Mouse (Mus musculus) hindbrain, embryonic 11.5 days (tissue): ENCODE measurements around the gene Cyp2w1. TPM values are rescaled to one million over a fixed set of nuclear protein-coding genes. Genes with fewer than 3 reads are reported as not detected.

Experiments
- ATAC-seq: fragments of 200-750 bp; cut with Nextera tagmentation; 2 replicates; pipeline ENCODE4 v1.8.0; 2017; ENCODE audit warnings: mild to moderate bottlenecking, moderate TSS enrichment, moderate library complexity; ENCODE audit not compliant: low FRiP score
- DNase-seq: peaks from one replicate; pipeline ENCODE4 v3.0.0-alpha.2; 2015; ENCODE audit warnings: low spot score
- H3K27ac ChIP-seq: fragments of 300-500 bp; sonication (generic); 2 replicates; pipeline ENCODE4 v1.5.1; 2014; ENCODE audit warnings: mild to moderate bottlenecking, low read depth, low read length
- H3K27me3 ChIP-seq: fragments of 300-500 bp; sonication (generic); 2 replicates; pipeline ENCODE4 v1.6.1; 2014; ENCODE audit warnings: mild to moderate bottlenecking, low read length, moderate library complexity, mixed read lengths; ENCODE audit not compliant: control insufficient read depth, insufficient read depth
- H3K36me3 ChIP-seq: fragments of 300-500 bp; sonication (generic); 2 replicates; pipeline ENCODE4 v1.6.1; 2014; ENCODE audit warnings: mild to moderate bottlenecking, low read length, moderate library complexity, mixed read lengths; ENCODE audit not compliant: control insufficient read depth, insufficient read depth
- H3K4me1 ChIP-seq: fragments of 300-500 bp; sonication (generic); replicated peaks from 2 replicates; pipeline ENCODE4 v1.6.1; 2014; ENCODE audit warnings: low read length, mixed read lengths; ENCODE audit not compliant: control insufficient read depth, insufficient read depth
- H3K4me2 ChIP-seq: fragments of 300-500 bp; sonication (generic); replicated peaks from 2 replicates; pipeline ENCODE4 v1.6.1; 2014; ENCODE audit warnings: mild to moderate bottlenecking, low read depth, low read length
- H3K4me3 ChIP-seq: fragments of 300-500 bp; sonication (generic); 2 replicates; pipeline ENCODE4 v1.5.1; 2014; ENCODE audit warnings: low read depth, low read length
- H3K9ac ChIP-seq: fragments of 300-500 bp; sonication (generic); 2 replicates; pipeline ENCODE4 v1.6.1; 2014; ENCODE audit warnings: low read depth, low read length
- H3K9me3 ChIP-seq: fragments of 300-500 bp; sonication (generic); 2 replicates; pipeline ENCODE4 v1.6.1; 2016; ENCODE audit warnings: low read length; ENCODE audit not compliant: control insufficient read depth
- WGBS: fragments of 180-500 bp; shearing (Covaris S2); extraction: QIAGEN DNeasy Blood & Tissue Kit; methylation state at CpG from one replicate; pipeline ENCODE4 v1.1.7; 2014; 5-methylcytosine and 5-hydroxymethylcytosine counted together
- polyA plus RNA-seq: library from polyadenylated mRNA; unstranded; fragments of >200 nt; fragmentation: Nextera tagmentation; extraction: Ambion mirVana; gene quantifications from 2 replicates; pipeline ENCODE4 v1.2.1, GENCODE M21; 2014

Cyp2w1 gene
- polyA plus RNA-seq, 1 experiment from 2014 or later = not detected

GRCm38 (mm10) chr5:139373126-139373525 lies 20.7 kb downstream of the Cyp2w1 start:
- H3K9me3 ChIP-seq = no peaks in the 10 kb centered on the region
- no peak overlapping the region for H3K4me3 ChIP-seq
- no peaks in the 10 kb centered on the region for H3K36me3 ChIP-seq
- H3K4me2 ChIP-seq = no peak overlapping the region
- H3K4me1 ChIP-seq = peaks cover 4% of the 10 kb centered on the region; the same call in 1 of the 2 replicates
- H3K27me3 ChIP-seq = no peaks in the 10 kb centered on the region
- no peak for DNase-seq
- no peak overlapping the region for H3K27ac ChIP-seq
- no peak overlapping the region for H3K9ac ChIP-seq
- WGBS = 77% methylated on average over 3 of the region's 3 CpGs
- no peak for ATAC-seq

- Histone ChIP-seq H3K4me2 (no peak overlapping the region), H3K4me3 (no peak overlapping the region), H3K9ac (no peak overlapping the region), H3K4me1 (peaks cover 4% of the 10 kb centered on the region; the same call in 1 of the 2 replicates), H3K27ac (no peak overlapping the region), H3K27me3 (no peaks in the 10 kb centered on the region), H3K9me3 (no peaks in the 10 kb centered on the region), H3K36me3 (no peaks in the 10 kb centered on the region)
- WGBS = 84% methylated on average over 6 of the region's 6 CpGs
- DNase-seq = no peak
- ATAC-seq = no peak
Measured at GRCm38 (mm10) chr5:139373889-139374444, 21.6 kb downstream of the Cyp2w1 start.

GRCm38 (mm10) chr5:139374841-139375240 lies 22.4 kb downstream of the Cyp2w1 start:
- peaks cover 4% of the 10 kb centered on the region; the same call in 1 of the 2 replicates for H3K4me1 ChIP-seq
- no peaks in the 10 kb centered on the region for H3K9me3 ChIP-seq
- no peaks in the 10 kb centered on the region for H3K36me3 ChIP-seq
- ATAC-seq (no peak), DNase-seq (no peak)
- WGBS = 81% methylated on average over 2 of the region's 2 CpGs
- H3K4me3 ChIP-seq = no peak overlapping the region
- H3K27me3 ChIP-seq = no peaks in the 10 kb centered on the region
- H3K27ac ChIP-seq = no peak overlapping the region
- H3K4me2 ChIP-seq = no peak overlapping the region
- H3K9ac ChIP-seq = no peak overlapping the region

- Histone ChIP-seq H3K9me3 (no peaks in the 10 kb centered on the region), H3K36me3 (no peaks in the 10 kb centered on the region), H3K9ac (no peak within 1 kb of the TSS), H3K4me3 (no peak within 1 kb of the TSS), H3K27me3 (no peaks in the 10 kb centered on the region), H3K4me2 (no peak within 1 kb of the TSS), H3K27ac (no peak within 1 kb of the TSS; the same call in 1 of the 2 replicates), H3K4me1 (no peaks in the 10 kb centered on the region; the same call in 1 of the 2 replicates)
- WGBS = 80% methylated on average over 18 of the region's 18 CpGs
- DNase-seq (no peak), ATAC-seq (no peak)
Measured at GRCm38 (mm10) chr5:139377468-139378270, 25.3 kb downstream of the Cyp2w1 start, which contains the start of gene Gpr146. TSS of gene Gpr146 (plus strand) at chr5:139377697.

DNA sequence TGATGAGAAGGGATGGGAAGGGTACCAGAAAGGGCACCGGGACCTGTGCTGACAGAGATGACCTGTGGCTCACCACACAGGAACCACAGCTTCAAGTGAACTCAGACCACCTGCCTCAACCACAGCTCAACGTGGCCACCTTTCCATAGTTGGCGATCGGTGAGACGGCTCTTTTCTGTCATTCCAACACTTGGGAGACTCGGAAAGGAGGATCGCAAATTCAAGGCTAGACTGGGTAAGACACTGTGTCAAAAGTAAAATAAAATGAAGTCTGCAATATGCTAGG lies 25.8 kb downstream of the Cyp2w1 start:
- H3K27ac ChIP-seq = no peak overlapping the region
- no peaks in the 10 kb centered on the region for H3K27me3 ChIP-seq
- no peak overlapping the region for H3K9ac ChIP-seq
- ATAC-seq = no peak
- DNase-seq = no peak
- H3K9me3 ChIP-seq = no peaks in the 10 kb centered on the region
- no peak overlapping the region for H3K4me3 ChIP-seq
- H3K4me2 ChIP-seq = no peak overlapping the region
- H3K36me3 ChIP-seq = no peaks in the 10 kb centered on the region
- H3K4me1 ChIP-seq = no peaks in the 10 kb centered on the region; the same call in 1 of the 2 replicates
- WGBS = 94% methylated on average over 7 of the region's 7 CpGs

DNA sequence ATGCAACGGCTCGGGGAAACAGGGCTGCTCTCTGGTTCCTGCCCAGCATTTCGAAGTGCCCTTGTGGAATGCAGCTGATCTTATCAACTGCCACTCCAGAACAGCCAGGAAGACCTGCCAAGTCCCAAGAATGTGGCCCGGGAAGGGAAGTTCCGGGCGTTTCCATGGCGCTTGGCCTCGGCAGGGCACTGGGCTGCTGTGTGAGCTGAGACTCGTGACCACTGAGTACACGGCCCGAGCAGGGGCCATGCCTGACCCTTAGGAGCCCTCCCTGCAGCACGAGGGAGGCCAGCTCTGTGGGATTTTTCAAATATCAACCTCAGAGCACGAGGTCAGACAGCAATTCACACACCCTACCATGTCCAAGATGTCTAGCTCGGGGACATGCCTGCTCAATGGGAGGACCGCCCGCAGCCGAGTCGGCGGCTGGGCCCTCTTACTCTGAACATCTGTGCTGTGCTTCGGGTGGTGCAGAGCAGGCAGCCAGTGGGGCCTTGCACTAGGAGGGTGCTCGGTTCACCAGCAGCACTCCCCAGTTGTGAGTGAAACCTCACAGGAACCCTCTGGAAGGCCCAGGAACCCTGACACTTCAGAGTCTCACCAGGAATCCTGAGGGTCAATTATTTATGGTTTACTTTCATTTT lies 26.7 kb downstream of the Cyp2w1 start:
- H3K9ac ChIP-seq = no peak overlapping the region

DNA sequence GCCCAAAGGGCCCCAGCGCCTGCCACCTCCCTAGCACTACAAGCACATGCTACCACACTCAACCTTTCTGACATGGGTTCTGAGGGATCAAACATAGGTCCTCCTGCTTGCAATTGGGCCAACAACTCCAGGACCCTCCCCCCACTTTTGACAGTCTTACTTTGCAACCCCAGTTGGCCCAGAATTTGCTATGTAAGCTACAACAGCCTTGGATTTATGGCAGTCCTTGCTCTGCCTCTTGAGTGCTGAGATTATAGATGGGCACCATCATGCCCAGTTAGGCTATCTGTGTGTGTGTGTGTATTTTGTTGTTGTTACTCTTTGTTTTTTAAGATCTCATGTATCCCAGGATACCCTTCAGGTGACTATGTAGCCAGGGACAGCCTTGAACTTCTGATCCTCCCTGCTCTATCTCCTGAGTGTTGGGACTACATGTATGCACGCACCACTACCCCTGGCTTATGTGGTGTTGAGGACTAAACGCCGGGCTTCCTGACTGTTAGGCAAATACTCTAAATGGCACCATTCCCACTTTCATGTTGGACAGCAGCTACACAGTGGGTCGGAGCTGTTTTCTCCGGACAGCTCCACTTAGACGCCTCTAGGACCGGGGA lies 27.5 kb downstream of the Cyp2w1 start:
- Histone ChIP-seq H3K9ac (no peak overlapping the region), H3K4me1 (no peaks in the 10 kb centered on the region; the same call in 1 of the 2 replicates), H3K36me3 (no peaks in the 10 kb centered on the region), H3K4me2 (peak overlapping the region; percentile 93), H3K27ac (peak overlapping the region; percentile 5), H3K4me3 (peak overlapping the region; percentile 65; the same call in 1 of the 2 replicates), H3K9me3 (no peaks in the 10 kb centered on the region), H3K27me3 (no peaks in the 10 kb centered on the region)
- no peak for DNase-seq
- ATAC-seq = no peak; the same call in 1 of the 2 replicates
- WGBS = 27% methylated on average over 8 of the region's 8 CpGs

More for the DNA sequence above, 26.7 kb downstream of the Cyp2w1 start:
- ATAC-seq = no peak
- Histone ChIP-seq H3K9me3 (no peaks in the 10 kb centered on the region), H3K4me2 (no peak overlapping the region), H3K36me3 (no peaks in the 10 kb centered on the region), H3K27ac (no peak overlapping the region; the same call in 1 of the 2 replicates), H3K4me1 (no peaks in the 10 kb centered on the region; the same call in 1 of the 2 replicates), H3K27me3 (no peaks in the 10 kb centered on the region), H3K4me3 (no peak overlapping the region)
- DNase-seq = peak; percentile 26
- 52% methylated on average over 21 of the region's 21 CpGs for WGBS

DNA sequence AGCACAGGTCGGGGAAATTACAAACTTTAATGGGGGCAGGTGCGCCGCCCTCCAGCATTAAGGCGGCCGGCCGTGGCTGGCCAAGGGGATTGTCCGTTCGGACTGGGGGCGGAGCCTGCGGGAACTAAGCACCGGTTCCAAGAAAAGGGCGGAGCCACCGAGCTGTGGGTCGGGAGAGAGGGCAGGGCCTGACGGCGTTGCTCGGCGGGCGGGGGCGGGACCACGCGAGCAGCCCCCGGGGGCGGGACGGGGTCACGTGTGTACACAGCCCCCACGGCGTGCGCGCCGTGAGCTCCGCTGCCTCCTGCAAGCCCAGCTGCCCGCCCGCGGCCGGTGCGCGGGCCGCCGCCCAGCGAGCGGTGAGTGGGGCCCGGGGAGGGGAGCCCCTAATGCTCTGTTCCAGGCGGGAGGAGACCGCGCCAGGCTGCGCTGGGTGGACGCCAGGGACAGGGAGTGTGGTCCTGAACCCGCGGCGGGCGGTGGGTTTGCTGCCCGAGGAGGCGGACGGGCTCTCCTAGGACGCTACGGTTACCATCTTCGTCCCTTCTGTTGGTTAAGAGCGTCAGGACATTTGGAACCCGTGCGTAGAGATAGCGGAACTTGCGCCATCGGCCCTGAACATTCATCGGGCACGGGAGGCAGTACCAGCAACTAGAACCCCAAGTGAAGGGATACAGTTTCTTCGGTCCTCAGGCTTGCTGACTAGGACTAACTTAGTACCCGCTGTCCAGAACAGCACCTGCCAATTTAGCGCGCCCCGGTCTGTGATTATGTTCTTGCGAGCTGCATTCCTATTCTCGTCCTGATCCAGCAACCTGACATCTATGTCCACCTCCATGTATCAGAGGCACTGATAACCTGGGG lies 28.2 kb downstream of the Cyp2w1 start:
- DNase-seq = peak; percentile 87
- Histone ChIP-seq H3K27me3 (no peaks in the 10 kb centered on the region), H3K4me2 (peak overlapping the region; percentile 93), H3K9ac (peak overlapping the region; percentile 64), H3K4me1 (no peaks in the 10 kb centered on the region; the same call in 1 of the 2 replicates), H3K36me3 (no peaks in the 10 kb centered on the region), H3K27ac (peak overlapping the region; percentile 5), H3K4me3 (peak overlapping the region; percentile 65), H3K9me3 (no peaks in the 10 kb centered on the region)
- 1% methylated on average over 71 of the region's 73 CpGs for WGBS
- peak; percentile 85 for ATAC-seq
